Mouse (Mus musculus) brain, embryonic 14.5 days (tissue): ENCODE measurements at regions not wholly inside any gene's neighbourhood (a gene's known extent, or its start where the extent isn't known, plus 50 kb on each side); places are given as distances from the start of the nearest gene placed in this dataset.

Experiments used
- DNase-seq: peaks from one replicate; pipeline ENCODE4 v3.0.0-alpha.2; 2011; ENCODE audit warnings: low read depth
- CTCF ChIP-seq: fragments of 200-500 bp; IDR thresholded peaks from 2 replicates; pipeline ENCODE4 v1.5.1; 2012; ENCODE audit warnings: inconsistent platforms, mild to moderate bottlenecking, moderate library complexity, borderline replicate concordance; ENCODE audit not compliant: insufficient read depth, insufficient read length; ENCODE audit errors: extremely low read depth
- POLR2A ChIP-seq: fragments of 200-500 bp; IDR thresholded peaks from 2 replicates; pipeline ENCODE4 v1.6.1; 2012; ENCODE audit warnings: mild to moderate bottlenecking, inconsistent platforms, borderline replicate concordance; ENCODE audit not compliant: poor library complexity, insufficient read depth, insufficient read length, severe bottlenecking; ENCODE audit errors: extremely low read depth

GRCm38 (mm10) chr1:112123012-112123411 lies 258.3 kb upstream of the Dsel start:
- TF ChIP-seq CTCF (no peak), POLR2A (no peak)
- no peak for DNase-seq

GRCm38 (mm10) chr1:112103451-112103850 lies 238.7 kb upstream of the Dsel start:
- TF ChIP-seq POLR2A = no peak
- no peak for TF ChIP-seq CTCF
- no peak for DNase-seq

GRCm38 (mm10) chr1:112059909-112060308 lies 195.2 kb upstream of the Dsel start:
- no peak for TF ChIP-seq CTCF
- no peak for TF ChIP-seq POLR2A
- DNase-seq = no peak

GRCm38 (mm10) chr1:112053926-112054325 lies 189.2 kb upstream of the Dsel start:
- DNase-seq = no peak
- no peak for TF ChIP-seq POLR2A
- TF ChIP-seq CTCF = no peak

- no peak for DNase-seq
- no peak for TF ChIP-seq CTCF
- TF ChIP-seq POLR2A = no peak
These were observed 178.3 kb upstream of the Dsel start for GRCm38 (mm10) chr1:112043061-112043460.

GRCm38 (mm10) chr1:112039878-112040277 lies 175.2 kb upstream of the Dsel start:
- no peak for DNase-seq
- TF ChIP-seq POLR2A (no peak), CTCF (no peak)

GRCm38 (mm10) chr1:112028533-112028932 lies 163.8 kb upstream of the Dsel start:
- peak; percentile 87 for DNase-seq
- TF ChIP-seq POLR2A (no peak), CTCF (no peak)
